Mouse (Mus musculus) thymus, adult 2 months (tissue): ENCODE measurements around the gene Bach2.

Experiments used
- CTCF ChIP-seq: fragments of 200-500 bp; IDR thresholded peaks from 2 replicates; pipeline ENCODE4 v1.5.1; 2012; ENCODE audit warnings: mild to moderate bottlenecking, control low read depth, low read length, moderate library complexity, borderline replicate concordance; ENCODE audit not compliant: control insufficient read depth, poor library complexity, insufficient read depth; ENCODE audit errors: extremely low read depth
- POLR2A ChIP-seq: fragments of 200-500 bp; IDR thresholded peaks from 2 replicates; pipeline ENCODE4 v1.6.1; 2012; ENCODE audit warnings: mild to moderate bottlenecking, low read length, control low read depth, moderate library complexity; ENCODE audit not compliant: control insufficient read depth, poor library complexity, insufficient read depth; ENCODE audit errors: extremely low read depth

DNA sequence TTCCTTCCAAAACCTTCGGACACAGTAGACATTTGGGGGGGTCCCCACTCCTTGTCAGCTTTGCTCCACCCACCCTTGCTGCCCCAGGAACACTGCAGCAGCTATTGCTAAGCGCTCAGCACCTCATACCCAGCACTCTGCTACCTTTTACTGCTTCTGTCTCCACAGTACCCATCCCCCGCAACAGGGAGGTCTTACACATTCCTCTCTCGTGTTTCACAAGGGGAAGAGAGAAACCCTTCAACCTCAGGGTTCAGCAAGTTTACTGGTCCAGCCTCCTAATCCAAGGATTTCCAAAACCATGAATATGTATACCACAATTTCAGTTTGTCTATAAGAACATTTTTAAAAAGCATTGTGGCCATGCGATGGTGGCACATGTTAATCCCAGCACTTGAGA is 286.4 kb downstream of the Bach2 start:
- TF ChIP-seq POLR2A, result no peak
- no peak for TF ChIP-seq CTCF
